Mouse (Mus musculus) myocyte (in vitro differentiated cells): ENCODE measurements around the gene Gm20696. TPM values are rescaled to one million over a fixed set of nuclear protein-coding genes. Genes with fewer than 3 reads are reported as not detected.

Source experiments
- H3K27me3 ChIP-seq: one replicate; pipeline ENCODE4 v1.6.1; 2011; ENCODE audit not compliant: control insufficient read depth, insufficient read depth, insufficient read length
- H3K36me3 ChIP-seq: one replicate; pipeline ENCODE4 v1.6.1; 2011; ENCODE audit not compliant: control insufficient read depth, insufficient read depth
- H3K4me2 ChIP-seq: one replicate; pipeline ENCODE4 v1.6.1; 2011; ENCODE audit warnings: low read depth, control low read depth
- H3K4me3 ChIP-seq: one replicate; pipeline ENCODE4 v1.5.1; 2011; ENCODE audit warnings: mild to moderate bottlenecking, control low read depth, moderate library complexity
- H3K79me2 ChIP-seq: one replicate; pipeline ENCODE4 v1.6.1; 2011; ENCODE audit not compliant: control insufficient read depth, insufficient read depth
- H3ac ChIP-seq: one replicate; pipeline ENCODE4 v1.6.1; 2011; ENCODE audit not compliant: control insufficient read depth, insufficient read length
- CEBPB ChIP-seq: IDR thresholded peaks from 2 replicates; pipeline ENCODE4 v1.6.1; 2011; ENCODE audit warnings: mild to moderate bottlenecking, moderate library complexity; ENCODE audit not compliant: poor library complexity, insufficient read depth, severe bottlenecking
- E2F4 ChIP-seq: IDR thresholded peaks from one replicate; pipeline ENCODE4 v1.6.1; 2011; ENCODE audit warnings: mild to moderate bottlenecking, control low read depth, moderate library complexity; ENCODE audit not compliant: insufficient read depth
- MAX ChIP-seq: IDR thresholded peaks from one replicate; pipeline ENCODE4 v1.6.1; 2011; ENCODE audit warnings: low read depth, mild to moderate bottlenecking, control low read depth
- MYOD1 ChIP-seq, 3 experiments: IDR thresholded peaks; one replicate each; pipeline ENCODE4 v1.6.1; 2011; ENCODE audit warnings: control low read depth in 2 of 3, low read depth in 2 of 3, mild to moderate bottlenecking in 2 of 3, moderate library complexity in 1 of 3; ENCODE audit not compliant: insufficient read length in 2 of 3, control insufficient read depth in 1 of 3
- MYOG ChIP-seq, 3 experiments: IDR thresholded peaks; one replicate each; pipeline ENCODE4 v1.6.1; 2011; ENCODE audit warnings: control low read depth in 2 of 3, low read depth in 2 of 3, mild to moderate bottlenecking in 2 of 3; ENCODE audit not compliant: insufficient read length in 2 of 3, control insufficient read depth in 1 of 3, insufficient read depth in 1 of 3
- POLR2A ChIP-seq: IDR thresholded peaks from one replicate; pipeline ENCODE4 v1.6.1; 2011; ENCODE audit warnings: low read depth, mild to moderate bottlenecking, control low read depth, moderate library complexity; ENCODE audit not compliant: insufficient read length
- POLR2AphosphoS2 ChIP-seq: IDR thresholded peaks from one replicate; pipeline ENCODE4 v1.6.1; 2011; ENCODE audit warnings: low read depth, control low read depth; ENCODE audit not compliant: insufficient read length
- REST ChIP-seq: IDR thresholded peaks from one replicate; pipeline ENCODE4 v1.6.1; 2011; ENCODE audit warnings: mild to moderate bottlenecking, control low read depth, moderate library complexity; ENCODE audit not compliant: insufficient read depth, insufficient read length
- SRF ChIP-seq: IDR thresholded peaks from one replicate; pipeline ENCODE4 v1.6.1; 2011; ENCODE audit warnings: low read depth; ENCODE audit not compliant: control insufficient read depth, insufficient read length
- TCF12 ChIP-seq: IDR thresholded peaks from one replicate; pipeline ENCODE4 v1.6.1; 2011; ENCODE audit warnings: mild to moderate bottlenecking, control low read depth; ENCODE audit not compliant: poor library complexity, insufficient read depth, severe bottlenecking
- TCF3 ChIP-seq: IDR thresholded peaks from one replicate; pipeline ENCODE4 v1.6.1; 2011; ENCODE audit warnings: low read depth, control low read depth; ENCODE audit not compliant: insufficient read length
- USF1 ChIP-seq: IDR thresholded peaks from one replicate; pipeline ENCODE4 v1.6.1; 2011; ENCODE audit warnings: low read depth, mild to moderate bottlenecking, control low read depth, moderate library complexity
- polyA plus RNA-seq: library from polyadenylated mRNA; unstranded; fragments of >200 nt; fragmentation: generic; extraction: Trizol; gene quantifications from one replicate; pipeline ENCODE4 v1.2.1, GENCODE M21; 2012; ENCODE audit warnings: missing spikeins

The Gm20696 gene
- polyA plus RNA-seq, 1 experiment, result 0.13 TPM

GRCm38 (mm10) chr6:99521641-99522358 is 144.8 kb downstream of the Gm20696 start:
- peaks cover 4% of the 10 kb centered on the region for H3K36me3 ChIP-seq
- peak overlapping the region; percentile 86 for H3K4me3 ChIP-seq
- peak overlapping the region; percentile 76 for H3K4me2 ChIP-seq
- H3K79me2 ChIP-seq, result peaks cover 6% of the 10 kb centered on the region
- H3ac ChIP-seq, result peak overlapping the region; percentile 88
- H3K27me3 ChIP-seq, result no peaks in the 10 kb centered on the region
- TF ChIP-seq POLR2AphosphoS2 (no peak), POLR2A (peak; percentile 31), CEBPB (no peak), MYOG (IDR thresholded peaks at IDR 0.05; ENCODE audit: control insufficient read depth in 1 of 3, insufficient read depth in 1 of 3, insufficient read length in 2 of 3, low read depth in 2 of 3) (no peak)

DNA sequence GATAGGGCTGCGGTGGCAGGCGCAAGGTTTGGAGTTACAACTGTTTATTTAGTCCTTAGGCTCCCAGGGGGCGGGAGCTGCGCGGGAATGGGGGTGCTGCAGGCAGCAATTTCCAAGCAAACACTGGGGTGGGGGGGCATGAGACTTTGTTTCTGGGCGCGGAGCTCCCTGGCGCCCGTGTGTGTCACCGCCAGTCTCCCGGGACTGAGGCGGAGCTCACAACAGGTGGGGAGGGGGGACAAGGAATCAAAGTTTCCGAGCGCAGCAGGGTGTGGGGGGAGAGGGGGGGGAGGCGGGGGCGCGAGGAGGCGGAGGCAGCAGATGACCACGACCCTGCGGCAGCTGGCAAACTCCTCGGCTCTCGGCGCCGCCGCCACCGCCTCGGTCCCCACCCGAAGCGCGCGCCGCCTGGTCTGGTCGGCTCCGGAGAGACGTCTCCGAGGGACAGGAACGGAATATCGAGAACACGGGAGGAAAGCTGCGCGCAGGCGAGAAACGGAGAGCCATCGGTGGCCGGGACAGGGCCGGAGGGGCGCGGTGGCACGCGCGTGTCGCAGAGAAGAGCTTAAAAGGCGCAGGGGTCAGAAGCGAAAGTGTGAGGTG is 145.5 kb downstream of the Gm20696 start:
- Histone ChIP-seq H3K4me3 (peak overlapping the region; percentile 86), H3K4me2 (peak overlapping the region; percentile 76), H3K27me3 (no peaks in the 10 kb centered on the region), H3K79me2 (peaks cover 9% of the 10 kb centered on the region), H3K36me3 (peaks cover 4% of the 10 kb centered on the region), H3ac (peak overlapping the region; percentile 88)
- TF ChIP-seq MYOD1 (IDR thresholded peaks at IDR 0.05; ENCODE audit: control insufficient read depth in 1 of 3, insufficient read length in 2 of 3, low read depth in 2 of 3) (peak in 2 of 3 experiments; percentile 40 to 76), MYOG (IDR thresholded peaks at IDR 0.05; ENCODE audit: control insufficient read depth in 1 of 3, insufficient read depth in 1 of 3, insufficient read length in 2 of 3, low read depth in 2 of 3) (peak in 2 of 3 experiments; percentile 51 to 58), POLR2A (peak; percentile 71), REST (no peak), POLR2AphosphoS2 (peak; percentile 62)

GRCm38 (mm10) chr6:99520676-99521037 is 145.9 kb downstream of the Gm20696 start:
- H3K4me2 ChIP-seq, result peak overlapping the region; percentile 76
- H3ac ChIP-seq, result peak overlapping the region; percentile 88
- no peaks in the 10 kb centered on the region for H3K27me3 ChIP-seq
- H3K79me2 ChIP-seq, result peaks cover 9% of the 10 kb centered on the region
- no peak for TF ChIP-seq TCF3
- TF ChIP-seq MYOD1 (IDR thresholded peaks at IDR 0.05; ENCODE audit: control insufficient read depth in 1 of 3, insufficient read length in 2 of 3, low read depth in 2 of 3), result no peak
- TF ChIP-seq SRF, result no peak
- TF ChIP-seq POLR2AphosphoS2, result no peak
- no peak for TF ChIP-seq CEBPB
- peak; percentile 23 for TF ChIP-seq POLR2A
- no peaks in the 10 kb centered on the region for H3K36me3 ChIP-seq
- peak overlapping the region; percentile 86 for H3K4me3 ChIP-seq

GRCm38 (mm10) chr6:99519806-99520675 is 146.6 kb downstream of the Gm20696 start:
- H3K79me2 ChIP-seq, result peaks cover 9% of the 10 kb centered on the region
- H3K4me3 ChIP-seq, result peak overlapping the region; percentile 86
- TF ChIP-seq TCF3, result no peak
- no peak for TF ChIP-seq USF1
- no peak for TF ChIP-seq REST
- TF ChIP-seq POLR2AphosphoS2, result no peak
- no peak for TF ChIP-seq MYOD1 (IDR thresholded peaks at IDR 0.05; ENCODE audit: control insufficient read depth in 1 of 3, insufficient read length in 2 of 3, low read depth in 2 of 3)

DNA sequence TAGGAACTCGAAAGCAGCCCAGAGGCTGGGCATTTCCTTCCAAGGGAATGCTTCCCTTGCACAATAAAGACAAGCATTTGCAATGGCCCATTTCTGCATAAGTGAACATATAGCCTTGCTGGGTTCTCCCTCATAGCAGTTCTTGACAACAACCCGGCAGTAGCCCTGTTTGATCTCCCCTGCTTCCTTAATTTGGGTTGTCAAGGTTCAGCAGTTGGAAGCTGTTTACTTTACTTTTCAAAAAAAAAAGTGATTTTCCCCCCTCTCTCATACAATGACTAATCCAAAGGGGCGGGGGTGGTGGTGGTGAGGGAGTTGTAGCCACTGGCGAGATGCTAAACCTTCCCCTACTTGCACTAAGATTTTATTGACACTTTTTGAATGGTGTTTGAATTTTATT is 147.5 kb downstream of the Gm20696 start:
- H3K4me3 ChIP-seq, result peak overlapping the region; percentile 86
- peaks cover 9% of the 10 kb centered on the region for H3K79me2 ChIP-seq
- no peaks in the 10 kb centered on the region for H3K36me3 ChIP-seq
- peak overlapping the region; percentile 73 for H3K4me2 ChIP-seq
- H3ac ChIP-seq, result no peak overlapping the region
- no peaks in the 10 kb centered on the region for H3K27me3 ChIP-seq
- TF ChIP-seq SRF, result no peak
- TF ChIP-seq E2F4, result no peak
- TF ChIP-seq MAX, result no peak
- no peak for TF ChIP-seq MYOG (IDR thresholded peaks at IDR 0.05; ENCODE audit: control insufficient read depth in 1 of 3, insufficient read depth in 1 of 3, insufficient read length in 2 of 3, low read depth in 2 of 3)
- TF ChIP-seq CEBPB, result no peak
- TF ChIP-seq TCF12, result no peak
- no peak for TF ChIP-seq POLR2AphosphoS2
- TF ChIP-seq MYOD1 (IDR thresholded peaks at IDR 0.05; ENCODE audit: control insufficient read depth in 1 of 3, insufficient read length in 2 of 3, low read depth in 2 of 3), result no peak
- TF ChIP-seq USF1, result no peak

More at GRCm38 (mm10) chr6:99519806-99520675, 146.6 kb downstream of the Gm20696 start:
- no peaks in the 10 kb centered on the region for H3K36me3 ChIP-seq
- no peaks in the 10 kb centered on the region for H3K27me3 ChIP-seq
- peak overlapping the region; percentile 73 for H3K4me2 ChIP-seq
- peak overlapping the region; percentile 88 for H3ac ChIP-seq
